Mouse (Mus musculus): ENCODE data around the gene Col6a1.

DNA sequence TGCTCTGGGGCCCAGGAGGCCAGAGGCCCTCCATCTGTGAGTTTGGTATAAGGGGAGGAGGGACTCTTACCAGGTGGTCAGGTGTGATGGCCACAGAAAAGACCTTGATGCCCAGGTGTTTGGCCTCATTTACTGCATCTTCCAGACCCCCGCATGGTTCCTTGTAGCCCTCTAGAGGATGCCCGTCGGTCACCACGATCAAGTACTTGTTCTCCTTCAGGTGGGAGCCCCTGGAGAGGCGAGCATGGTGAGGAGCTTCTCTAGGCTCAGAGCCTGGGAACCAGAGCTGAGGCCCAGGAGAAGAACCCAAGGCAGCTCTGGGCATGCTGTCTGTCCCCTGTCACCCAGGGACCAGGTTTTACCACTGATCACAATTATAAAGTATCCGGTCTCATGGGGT lies 4.2 kb downstream of the Col6a1 start:
- TF ChIP-seq CTCF (IDR thresholded peaks at IDR 0.05; ENCODE audit: insufficient read depth, low read depth, low read length) (no peak), POLR2A (IDR thresholded peaks at IDR 0.05; ENCODE audit: insufficient read depth, low read depth, low read length) (no peak)
